Mouse (Mus musculus) heart, embryonic 11.5 days (tissue): ENCODE results near the gene Csn1s2b. TPM values are rescaled to one million over a fixed set of nuclear protein-coding genes. Genes with fewer than 3 reads are reported as not detected.

Source experiments
- ATAC-seq: fragments of 200-750 bp; cut with Nextera tagmentation; replicated peaks from 2 replicates; pipeline ENCODE4 v1.8.0; 2017; ENCODE audit warnings: moderate library complexity; ENCODE audit not compliant: insufficient number of reproducible peaks, low FRiP score, low TSS enrichment
- H3K27ac ChIP-seq: fragments of 300-500 bp; sonication (generic); 2 replicates; pipeline ENCODE4 v1.5.1; 2014; ENCODE audit warnings: mild to moderate bottlenecking, low read depth, low read length
- H3K27me3 ChIP-seq: fragments of 300-500 bp; sonication (generic); 2 replicates; pipeline ENCODE4 v1.6.1; 2014; ENCODE audit warnings: mild to moderate bottlenecking, low read length, mixed read lengths; ENCODE audit not compliant: control insufficient read depth, insufficient read depth
- H3K36me3 ChIP-seq: fragments of 300-500 bp; sonication (generic); 2 replicates; pipeline ENCODE4 v1.6.1; 2014; ENCODE audit warnings: mild to moderate bottlenecking, low read length, moderate library complexity, mixed read lengths; ENCODE audit not compliant: control insufficient read depth, insufficient read depth
- H3K4me1 ChIP-seq: fragments of 300-500 bp; sonication (generic); 2 replicates; pipeline ENCODE4 v1.6.1; 2014; ENCODE audit warnings: low read length; ENCODE audit not compliant: control insufficient read depth, insufficient read depth
- H3K4me2 ChIP-seq: fragments of 300-500 bp; sonication (generic); 2 replicates; pipeline ENCODE4 v1.6.1; 2014; ENCODE audit warnings: mild to moderate bottlenecking, moderate library complexity
- H3K4me3 ChIP-seq: fragments of 300-500 bp; sonication (generic); 2 replicates; pipeline ENCODE4 v1.5.1; 2014; ENCODE audit warnings: low read depth, low read length
- H3K9ac ChIP-seq: fragments of 300-500 bp; sonication (generic); 2 replicates; pipeline ENCODE4 v1.6.1; 2014; ENCODE audit warnings: mild to moderate bottlenecking, low read depth, low read length, moderate library complexity
- H3K9me3 ChIP-seq: fragments of 300-500 bp; sonication (generic); replicated peaks from 2 replicates; pipeline ENCODE4 v1.6.1; 2016; ENCODE audit warnings: low read length; ENCODE audit not compliant: control insufficient read depth
- WGBS: fragments of 180-500 bp; shearing (Covaris S2); extraction: QIAGEN DNeasy Blood & Tissue Kit; methylation state at CpG from one replicate; pipeline ENCODE4 v1.1.7; 2014; ENCODE audit not compliant: insufficient replicate concordance; 5-methylcytosine and 5-hydroxymethylcytosine counted together
- polyA plus RNA-seq: library from polyadenylated mRNA; unstranded; fragments of >200 nt; fragmentation: Nextera tagmentation; extraction: Ambion mirVana; gene quantifications from 2 replicates; pipeline ENCODE4 v1.2.1, GENCODE M21; 2014

The Csn1s2b gene
- polyA plus RNA-seq, 1 experiment from 2014 or later: not detected

- Histone ChIP-seq H3K27ac (no peak overlapping the region), H3K9me3 (no peaks in the 10 kb centered on the region), H3K27me3 (no peaks in the 10 kb centered on the region), H3K9ac (no peak overlapping the region), H3K36me3 (no peaks in the 10 kb centered on the region), H3K4me3 (no peak overlapping the region), H3K4me2 (no peak overlapping the region), H3K4me1 (no peaks in the 10 kb centered on the region)
- ATAC-seq: no peak
- 31% methylated on average over 4 of the region's 4 CpGs for WGBS
These were observed 63.5 kb downstream of the Csn1s2b start for GRCm38 (mm10) chr5:87871423-87871822.

Other genes with a start within 250 kb of the Csn1s2b start
- gene Sult1d1, start 239.1 kb upstream of the Csn1s2b start, polyA plus RNA-seq: not detected in 2 replicates
- gene Sult1e1, start 216.5 kb upstream of the Csn1s2b start, polyA plus RNA-seq: not detected in 2 replicates
- not detected in 2 replicates for gene Csn1s1, start 141.9 kb upstream of the Csn1s2b start, polyA plus RNA-seq
- not detected in 2 replicates for gene Csn2, start 108.5 kb upstream of the Csn1s2b start, polyA plus RNA-seq
- not detected in 2 replicates for gene Csn1s2a, start 33.5 kb upstream of the Csn1s2b start, polyA plus RNA-seq
- not detected in 2 replicates for gene Prr27, start 17.6 kb downstream of the Csn1s2b start, polyA plus RNA-seq
- not detected in 2 replicates for gene Odam, start 76.9 kb downstream of the Csn1s2b start, polyA plus RNA-seq
- 0.16 TPM in 1 of 2 replicates, not detected in the other for gene Csn3, start 117.5 kb downstream of the Csn1s2b start, polyA plus RNA-seq
- not detected in 2 replicates for gene 2310003L06Rik, start 161.4 kb downstream of the Csn1s2b start, polyA plus RNA-seq
- gene Gm28434, start 161.4 kb downstream of the Csn1s2b start, polyA plus RNA-seq: not detected in 2 replicates
- gene Cabs1, start 171.4 kb downstream of the Csn1s2b start, polyA plus RNA-seq: not detected in 2 replicates
- gene Smr3a, start 194.5 kb downstream of the Csn1s2b start, polyA plus RNA-seq: not detected in 2 replicates